Comparison of ENCODE assay signal across 7 mouse cellular contexts in the genomic region with DNA sequence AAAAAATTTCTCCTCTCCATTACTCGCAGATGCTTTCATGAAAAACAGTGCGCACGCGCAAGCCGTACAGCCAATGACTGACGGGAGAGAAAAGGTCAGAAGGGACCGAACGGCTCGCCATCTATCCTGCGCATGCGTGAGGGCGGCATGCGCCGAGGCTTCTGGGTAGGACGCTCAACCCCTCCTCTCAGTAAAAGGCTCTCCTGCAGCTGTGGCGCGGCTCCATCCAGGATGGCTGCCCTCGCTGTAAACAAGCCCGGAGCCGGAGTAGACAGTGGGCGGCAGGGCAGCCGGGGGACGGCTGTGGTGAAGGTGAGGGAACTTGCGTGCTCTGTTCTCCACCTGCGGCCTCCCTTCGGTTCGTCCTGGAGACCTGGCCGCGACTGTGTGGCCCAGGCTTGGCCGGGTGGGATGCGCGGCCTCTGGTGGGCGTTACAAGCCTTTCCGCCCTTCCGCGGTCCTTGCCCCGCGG. TPM values are rescaled to one million over a fixed set of nuclear protein-coding genes. Genes with fewer than 3 reads are reported as not detected.
DNase-seq lines count a peak whose midpoint lies in the region; ATAC-seq lines count a peak whose summit lies in the region.

A gene (plus strand): TSS at position 148 of the 472 bp plus-strand sequence.

- H3K9me3 ChIP-seq in embryonic facial prominence, embryonic 12.5 days, result no peaks in the 10 kb centered on the region
- H3K9me3 ChIP-seq in limb, embryonic 11.5 days (ENCODE audit: control insufficient read depth, low read length), result no peaks in the 10 kb centered on the region
- H3K9me3 ChIP-seq in midbrain, embryonic 14.5 days (ENCODE audit: control insufficient read depth, low read length), result no peaks in the 10 kb centered on the region

- peak within 1 kb of the TSS; percentile 79 for H3K9ac ChIP-seq in embryonic facial prominence, embryonic 12.5 days
- H3K9ac ChIP-seq in limb, embryonic 11.5 days (ENCODE audit: low read length), result peak within 1 kb of the TSS; percentile 74
- H3K9ac ChIP-seq in midbrain, embryonic 14.5 days (replicated peaks; ENCODE audit: low read length), result peak within 1 kb of the TSS; percentile 78

- peak within 1 kb of the TSS; percentile 72 for H3K4me3 ChIP-seq in embryonic facial prominence, embryonic 12.5 days
- H3K4me3 ChIP-seq in limb, embryonic 11.5 days (ENCODE audit: low read depth, low read length), result peak within 1 kb of the TSS; percentile 72
- H3K4me3 ChIP-seq in midbrain, embryonic 14.5 days (replicated peaks; ENCODE audit: low read depth, low read length), result peak within 1 kb of the TSS; percentile 91

- DNase-seq in adrenal gland, postnatal 25 days, result peak; percentile 97
- peak; percentile 100 for DNase-seq in heart, adult 11 months
- DNase-seq in kidney, adult 18-20 months, result peak; percentile 95
- DNase-seq in limb, embryonic 11.5 days (ENCODE audit: low spot score), result peak; percentile 96
- DNase-seq in midbrain, embryonic 14.5 days, result peak; percentile 100
- peak; percentile 88 to 91 for DNase-seq in spleen, adult 18-20 months

- peaks cover 17% of the 10 kb centered on the region for H3K36me3 ChIP-seq in embryonic facial prominence, embryonic 12.5 days
- H3K36me3 ChIP-seq in limb, embryonic 11.5 days (ENCODE audit: control insufficient read depth, insufficient read depth, low read length), result no peaks in the 10 kb centered on the region
- peaks cover 7% of the 10 kb centered on the region; the same call in 1 of the 2 replicates for H3K36me3 ChIP-seq in midbrain, embryonic 14.5 days (ENCODE audit: control insufficient read depth, insufficient read depth, low read length)

- peak within 1 kb of the TSS; percentile 63 for H3K4me2 ChIP-seq in embryonic facial prominence, embryonic 12.5 days (replicated peaks)
- peak within 1 kb of the TSS; percentile 70 for H3K4me2 ChIP-seq in limb, embryonic 11.5 days (ENCODE audit: low read depth, severe bottlenecking)
- peak within 1 kb of the TSS; percentile 79 for H3K4me2 ChIP-seq in midbrain, embryonic 14.5 days (ENCODE audit: low read length)

- H3K27me3 ChIP-seq in embryonic facial prominence, embryonic 12.5 days, result no peaks in the 10 kb centered on the region
- H3K27me3 ChIP-seq in limb, embryonic 11.5 days (ENCODE audit: control insufficient read depth, insufficient read depth, low read length), result no peaks in the 10 kb centered on the region
- H3K27me3 ChIP-seq in midbrain, embryonic 14.5 days (ENCODE audit: control insufficient read depth, insufficient read depth, low read length), result no peaks in the 10 kb centered on the region

- ATAC-seq in embryonic facial prominence, embryonic 12.5 days (ENCODE audit: insufficient number of reproducible peaks, insufficient read depth, low FRiP score, low TSS enrichment), result peak; percentile 98
- peak; percentile 99 for ATAC-seq in limb, embryonic 11.5 days (ENCODE audit: insufficient number of reproducible peaks, low FRiP score, low TSS enrichment, low read depth)
- ATAC-seq in midbrain, embryonic 14.5 days (ENCODE audit: low FRiP score, low TSS enrichment), result peak; percentile 99

- WGBS in embryonic facial prominence, embryonic 12.5 days, result under 1% methylated on average over 38 of the region's 38 CpGs
- WGBS in limb, embryonic 11.5 days, result under 1% methylated on average over 38 of the region's 38 CpGs
- WGBS in midbrain, embryonic 14.5 days, result 0% methylated on average over 38 of the region's 38 CpGs

- peaks cover 12% of the 10 kb centered on the region for H3K4me1 ChIP-seq in embryonic facial prominence, embryonic 12.5 days
- H3K4me1 ChIP-seq in limb, embryonic 11.5 days (ENCODE audit: control insufficient read depth, insufficient read depth, low read length), result peaks cover 2% of the 10 kb centered on the region; the same call in 1 of the 2 replicates
- peaks cover 15% of the 10 kb centered on the region for H3K4me1 ChIP-seq in midbrain, embryonic 14.5 days (ENCODE audit: control insufficient read depth, insufficient read depth, low read length)

- peak within 1 kb of the TSS; percentile 84 for H3K27ac ChIP-seq in embryonic facial prominence, embryonic 12.5 days
- H3K27ac ChIP-seq in limb, embryonic 11.5 days (replicated peaks; ENCODE audit: low read depth, low read length), result peak within 1 kb of the TSS; percentile 56; the same call in 1 of the 2 replicates
- peak within 1 kb of the TSS; percentile 81 for H3K27ac ChIP-seq in midbrain, embryonic 14.5 days (replicated peaks; ENCODE audit: low read depth, low read length)

RNA-seq across cellular contexts. Expression of the gene that starts here (rescaled TPM):
- total RNA-seq in adrenal gland, postnatal 25 days (2021), result 18.3 and 23.2 TPM in 2 replicates
- 24.4 and 24.6 TPM in 2 replicates for polyA plus RNA-seq in embryonic facial prominence, embryonic 12.5 days (2016; fragmentation: Nextera tagmentation; extraction: Ambion mirVana)
- polyA plus RNA-seq in limb, embryonic 11.5 days (2014; fragmentation: Nextera tagmentation; extraction: Ambion mirVana), result 22.8 and 23.5 TPM in 2 replicates
- polyA plus RNA-seq in midbrain, embryonic 14.5 days (2014; fragmentation: Nextera tagmentation; extraction: Ambion mirVana), result 40.1 and 42.3 TPM in 2 replicates

Comparison
In these comparisons a context has a peak if more than half of its experiments do, and no peak if none do; other contexts are left out.
1. Peak in every context shown above with its lines: DNase-seq, ATAC-seq, H3K4me3 ChIP-seq and H3K27ac ChIP-seq.